Mouse (Mus musculus): ENCODE measurements at regions not wholly inside any gene's neighbourhood (a gene's known extent, or its start where the extent isn't known, plus 50 kb on each side); places are given as distances from the start of the nearest gene placed in this dataset.

GRCm38 (mm10) chr7:73307586-73308490 is 67.5 kb upstream of the Rgma start:
- ATAC-seq = no peak
- 48% methylated on average over 13 of the region's 13 CpGs for WGBS

GRCm38 (mm10) chr7:73308981-73309380 is 66.3 kb upstream of the Rgma start:
- Histone ChIP-seq H3K4me1 (replicated peaks; ENCODE audit: control insufficient read depth, insufficient read depth, low read length) (no peaks in the 10 kb centered on the region), H3K9ac (ENCODE audit: low read depth, low read length) (no peak overlapping the region), H3K27me3 (replicated peaks; ENCODE audit: control insufficient read depth, insufficient read depth, low read length) (no peaks in the 10 kb centered on the region), H3K9me3 (ENCODE audit: control insufficient read depth) (no peaks in the 10 kb centered on the region), H3K36me3 (ENCODE audit: control insufficient read depth, insufficient read depth) (no peaks in the 10 kb centered on the region), H3K4me3 (ENCODE audit: low read depth, low read length) (no peak overlapping the region), H3K4me2 (replicated peaks; ENCODE audit: low read depth) (no peak overlapping the region), H3K27ac (ENCODE audit: low read depth, low read length) (no peak overlapping the region)
- ATAC-seq = no peak
- TF ChIP-seq CTCF (IDR thresholded peaks at IDR 0.05; ENCODE audit: low read depth) = no peak
- WGBS = 77% methylated on average over 7 of the region's 7 CpGs

More at GRCm38 (mm10) chr7:73307586-73308490, 67.5 kb upstream of the Rgma start:
- H3K9ac ChIP-seq (ENCODE audit: low read depth, low read length) = no peak overlapping the region
- TF ChIP-seq CTCF (IDR thresholded peaks at IDR 0.05; ENCODE audit: low read depth) = no peak
- H3K4me2 ChIP-seq (replicated peaks; ENCODE audit: low read depth) = no peak overlapping the region
- no peaks in the 10 kb centered on the region for H3K4me1 ChIP-seq (replicated peaks; ENCODE audit: control insufficient read depth, insufficient read depth, low read length)
- no peaks in the 10 kb centered on the region for H3K9me3 ChIP-seq (ENCODE audit: control insufficient read depth)
- H3K27ac ChIP-seq (ENCODE audit: low read depth, low read length) = no peak overlapping the region
- no peaks in the 10 kb centered on the region for H3K27me3 ChIP-seq (replicated peaks; ENCODE audit: control insufficient read depth, insufficient read depth, low read length)
- H3K4me3 ChIP-seq (ENCODE audit: low read depth, low read length) = no peak overlapping the region
- H3K36me3 ChIP-seq (ENCODE audit: control insufficient read depth, insufficient read depth) = no peaks in the 10 kb centered on the region

- WGBS = 94% methylated on average over 10 of the region's 10 CpGs
- Histone ChIP-seq H3K9ac (ENCODE audit: low read depth, low read length) (no peak overlapping the region), H3K27ac (ENCODE audit: low read depth, low read length) (no peak overlapping the region), H3K27me3 (replicated peaks; ENCODE audit: control insufficient read depth, insufficient read depth, low read length) (no peaks in the 10 kb centered on the region), H3K4me2 (replicated peaks; ENCODE audit: low read depth) (no peak overlapping the region), H3K36me3 (ENCODE audit: control insufficient read depth, insufficient read depth) (no peaks in the 10 kb centered on the region), H3K9me3 (ENCODE audit: control insufficient read depth) (no peaks in the 10 kb centered on the region), H3K4me3 (ENCODE audit: low read depth, low read length) (no peak overlapping the region), H3K4me1 (replicated peaks; ENCODE audit: control insufficient read depth, insufficient read depth, low read length) (no peaks in the 10 kb centered on the region)
- no peak for TF ChIP-seq CTCF (IDR thresholded peaks at IDR 0.05; ENCODE audit: low read depth)
- ATAC-seq = no peak
Measured at GRCm38 (mm10) chr7:73310056-73310455, 65.3 kb upstream of the Rgma start.

GRCm38 (mm10) chr7:73310581-73311136 is 64.7 kb upstream of the Rgma start:
- H3K4me2 ChIP-seq (replicated peaks; ENCODE audit: low read depth) = no peak overlapping the region
- no peaks in the 10 kb centered on the region for H3K36me3 ChIP-seq (ENCODE audit: control insufficient read depth, insufficient read depth)
- no peaks in the 10 kb centered on the region for H3K27me3 ChIP-seq (replicated peaks; ENCODE audit: control insufficient read depth, insufficient read depth, low read length)
- no peak overlapping the region for H3K9ac ChIP-seq (ENCODE audit: low read depth, low read length)
- no peak overlapping the region for H3K27ac ChIP-seq (ENCODE audit: low read depth, low read length)
- no peak overlapping the region for H3K4me3 ChIP-seq (ENCODE audit: low read depth, low read length)
- 96% methylated on average over 15 of the region's 15 CpGs for WGBS
- ATAC-seq = no peak
- no peaks in the 10 kb centered on the region for H3K4me1 ChIP-seq (replicated peaks; ENCODE audit: control insufficient read depth, insufficient read depth, low read length)
- TF ChIP-seq CTCF (IDR thresholded peaks at IDR 0.05; ENCODE audit: low read depth) = no peak
- H3K9me3 ChIP-seq (ENCODE audit: control insufficient read depth) = no peaks in the 10 kb centered on the region

- no peaks in the 10 kb centered on the region for H3K4me1 ChIP-seq (replicated peaks; ENCODE audit: control insufficient read depth, insufficient read depth, low read length)
- no peak overlapping the region for H3K4me3 ChIP-seq (ENCODE audit: low read depth, low read length)
- no peak overlapping the region for H3K9ac ChIP-seq (ENCODE audit: low read depth, low read length)
- no peak for ATAC-seq
- no peaks in the 10 kb centered on the region for H3K36me3 ChIP-seq (ENCODE audit: control insufficient read depth, insufficient read depth)
- no peaks in the 10 kb centered on the region for H3K9me3 ChIP-seq (ENCODE audit: control insufficient read depth)
- WGBS = 64% methylated on average over 3 of the region's 3 CpGs
- H3K27me3 ChIP-seq (replicated peaks; ENCODE audit: control insufficient read depth, insufficient read depth, low read length) = no peaks in the 10 kb centered on the region
- TF ChIP-seq CTCF (IDR thresholded peaks at IDR 0.05; ENCODE audit: low read depth) = no peak
- H3K27ac ChIP-seq (ENCODE audit: low read depth, low read length) = no peak overlapping the region
- no peak overlapping the region for H3K4me2 ChIP-seq (replicated peaks; ENCODE audit: low read depth)
Measured at GRCm38 (mm10) chr7:73315555-73315954, 59.8 kb upstream of the Rgma start.

- no peak overlapping the region for H3K4me3 ChIP-seq (ENCODE audit: low read depth, low read length)
- no peaks in the 10 kb centered on the region for H3K27me3 ChIP-seq (replicated peaks; ENCODE audit: control insufficient read depth, insufficient read depth, low read length)
- no peak overlapping the region for H3K9ac ChIP-seq (ENCODE audit: low read depth, low read length)
- H3K27ac ChIP-seq (ENCODE audit: low read depth, low read length) = no peak overlapping the region
- ATAC-seq = no peak
- H3K36me3 ChIP-seq (ENCODE audit: control insufficient read depth, insufficient read depth) = no peaks in the 10 kb centered on the region
- H3K4me2 ChIP-seq (replicated peaks; ENCODE audit: low read depth) = no peak overlapping the region
- WGBS = 94% methylated on average over 4 of the region's 4 CpGs
- no peaks in the 10 kb centered on the region for H3K9me3 ChIP-seq (ENCODE audit: control insufficient read depth)
- TF ChIP-seq CTCF (IDR thresholded peaks at IDR 0.05; ENCODE audit: low read depth) = no peak
- no peaks in the 10 kb centered on the region for H3K4me1 ChIP-seq (replicated peaks; ENCODE audit: control insufficient read depth, insufficient read depth, low read length)
Measured at GRCm38 (mm10) chr7:73317574-73317973, 57.7 kb upstream of the Rgma start.
